ENCODE assay signal across 24 mouse cellular contexts in the genomic region with DNA sequence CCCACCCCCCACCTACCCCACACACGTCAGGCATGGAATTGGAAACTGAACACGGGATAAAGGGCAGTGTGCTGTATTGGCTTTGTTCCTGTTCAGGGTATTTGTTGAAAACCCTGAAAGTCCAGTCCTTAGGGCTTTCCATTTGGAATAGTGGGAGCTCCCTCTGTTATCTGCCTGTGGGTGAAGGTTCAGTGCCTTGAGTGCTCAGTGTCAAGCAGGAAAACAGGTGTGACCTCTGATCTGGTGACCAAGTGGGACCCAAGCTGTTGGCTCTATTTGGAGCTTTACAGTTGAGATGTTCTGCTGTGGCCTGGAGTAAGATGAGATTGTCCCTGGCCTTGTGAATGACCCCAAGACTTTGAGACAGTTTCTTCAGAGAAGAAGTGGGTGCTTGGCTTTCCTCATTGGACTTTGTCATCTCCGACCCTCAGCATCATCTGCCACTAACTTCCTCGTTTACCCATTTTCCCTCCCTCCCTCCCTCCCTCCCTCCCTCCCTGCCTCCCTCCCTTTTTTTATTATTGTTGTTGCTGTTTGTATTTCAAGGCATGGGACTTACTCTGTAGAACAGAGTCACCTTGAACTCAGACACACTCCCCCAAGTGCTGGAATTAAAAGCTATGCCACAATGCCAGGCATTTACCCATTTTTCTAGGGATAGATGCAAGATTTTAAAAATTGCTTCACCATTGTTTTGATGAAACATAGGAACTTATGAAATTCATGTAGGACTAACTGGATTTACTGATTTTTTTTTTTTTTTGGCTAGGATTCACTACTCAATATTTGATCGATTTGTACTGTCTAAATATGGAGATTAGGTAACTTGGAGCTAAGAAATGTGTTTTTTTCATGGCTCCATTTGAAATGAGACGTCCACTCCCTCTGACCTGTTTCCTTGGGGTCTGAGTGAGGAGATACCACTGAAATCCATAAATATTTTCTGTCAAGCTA. TPM values are rescaled to one million over a fixed set of nuclear protein-coding genes. Genes with fewer than 3 reads are reported as not detected.
DNase-seq lines count a peak whose midpoint lies in the region; ATAC-seq and TF ChIP-seq lines count a peak whose summit lies in the region.
"Had no signal": no experiment of that assay in that cellular context is flagged by ENCODE, and none has a peak within 500 bp of the region (broad histone marks: within the 10 kb centered on the region; RNA-seq: fewer than 3 reads in every experiment).

No protein-coding gene starts in this region.

- H3K27ac ChIP-seq in intestine, embryonic 16.5 days (ENCODE audit: low read length), result peak overlapping the region; percentile 51
- peak overlapping the region; percentile 74 for H3K27ac ChIP-seq in liver, postnatal 0 days (ENCODE audit: low read depth)
- no peak overlapping the region for H3K27ac ChIP-seq in stomach, postnatal 0 days (replicated peaks)
- H3K27ac ChIP-seq: embryonic facial prominence, embryonic 13.5 days; forebrain, embryonic 13.5 days; heart, embryonic 15.5 days; hindbrain, embryonic 13.5 days had no signal

- no peaks in the 10 kb centered on the region for H3K9me3 ChIP-seq in intestine, embryonic 16.5 days (ENCODE audit: control insufficient read depth, low read length)
- no peaks in the 10 kb centered on the region for H3K9me3 ChIP-seq in liver, postnatal 0 days (ENCODE audit: low read length)
- no peaks in the 10 kb centered on the region for H3K9me3 ChIP-seq in stomach, postnatal 0 days (ENCODE audit: control insufficient read depth, low read length)
- H3K9me3 ChIP-seq: embryonic facial prominence, embryonic 13.5 days; forebrain, embryonic 13.5 days; heart, embryonic 15.5 days; hindbrain, embryonic 13.5 days had no signal

- DNase-seq in heart, adult 11 months, result peak; percentile 57
- no peak for DNase-seq in heart, adult 9 months (ENCODE audit: low spot score in 2 of 2)
- DNase-seq in liver, postnatal 0 days, result peak; percentile 22
- DNase-seq in stomach, postnatal 0 days (ENCODE audit: low spot score), result no peak
- DNase-seq in cerebellum, adult 18-20 months, result no peak
- DNase-seq in frontal cortex, postnatal 14 days (ENCODE audit: low spot score in 2 of 2), result no peak
- DNase-seq: adrenal gland, postnatal 14 days; B cell, adult 2 months; cerebellum, adult 11-12 months; cerebellum, adult 9-11 months; cerebellum, postnatal 36 days; forebrain, postnatal 0 days; gastrocnemius, postnatal 36 days; heart, adult 18-20 months; heart, postnatal 14 days had no signal

- ATAC-seq in intestine, embryonic 16.5 days, result peak; percentile 80
- ATAC-seq in liver, postnatal 0 days, result peak; percentile 83
- peak; percentile 75 for ATAC-seq in stomach, postnatal 0 days (ENCODE audit: low FRiP score, low TSS enrichment)
- ATAC-seq: activated CD4-positive, CD25-positive, alpha-beta regulatory T cell, adult 4 months; CD4-positive, CD25-positive, alpha-beta regulatory T cell, adult 4 months; forebrain, embryonic 13.5 days; forebrain, postnatal 0 days; Patski had no signal

- peaks cover 11% of the 10 kb centered on the region; the same call in 1 of the 2 replicates for H3K36me3 ChIP-seq in intestine, embryonic 16.5 days (ENCODE audit: control insufficient read depth, insufficient read depth, low read length)
- H3K36me3 ChIP-seq in liver, postnatal 0 days (replicated peaks; ENCODE audit: insufficient read depth, low read length), result peaks cover 26% of the 10 kb centered on the region; the same call in 1 of the 2 replicates
- peaks cover 3% of the 10 kb centered on the region; the same call in 1 of the 2 replicates for H3K36me3 ChIP-seq in stomach, postnatal 0 days (ENCODE audit: control insufficient read depth, insufficient read depth, low read length)

- no peak for TF ChIP-seq EP300 in liver, postnatal 0 days (IDR thresholded peaks at IDR 0.05; ENCODE audit: low read depth)
- no peak for TF ChIP-seq EP300 in stomach, postnatal 0 days (optimal IDR thresholded peaks at IDR 0.05)

- no peak overlapping the region for H3K9ac ChIP-seq in intestine, embryonic 16.5 days (ENCODE audit: low read depth, low read length)
- H3K9ac ChIP-seq in liver, postnatal 0 days (replicated peaks), result no peak overlapping the region
- H3K9ac ChIP-seq in stomach, postnatal 0 days (ENCODE audit: low read length), result no peak overlapping the region
- H3K9ac ChIP-seq: embryonic facial prominence, embryonic 13.5 days; forebrain, embryonic 13.5 days; forebrain, postnatal 0 days; heart, embryonic 15.5 days; hindbrain, embryonic 13.5 days had no signal

- WGBS in intestine, embryonic 16.5 days, result 67% methylated on average over 6 of the region's 6 CpGs
- 56% methylated on average over 6 of the region's 6 CpGs for WGBS in liver, postnatal 0 days (ENCODE audit: insufficient replicate concordance)
- WGBS in stomach, postnatal 0 days, result 60% methylated on average over 6 of the region's 6 CpGs

- no peak overlapping the region for H3K4me3 ChIP-seq in intestine, embryonic 16.5 days (ENCODE audit: low read length)
- H3K4me3 ChIP-seq in liver, postnatal 0 days (ENCODE audit: low read depth, low read length), result no peak overlapping the region
- H3K4me3 ChIP-seq in stomach, postnatal 0 days (ENCODE audit: low read depth, low read length), result no peak overlapping the region
- H3K4me3 ChIP-seq: embryonic facial prominence, embryonic 13.5 days; forebrain, embryonic 13.5 days; heart, embryonic 15.5 days; hindbrain, embryonic 13.5 days had no signal

- H3K27me3 ChIP-seq in intestine, embryonic 16.5 days (replicated peaks; ENCODE audit: control insufficient read depth, insufficient read depth, low read length), result no peaks in the 10 kb centered on the region
- H3K27me3 ChIP-seq in liver, postnatal 0 days (ENCODE audit: insufficient read depth, low read length), result no peaks in the 10 kb centered on the region
- no peaks in the 10 kb centered on the region for H3K27me3 ChIP-seq in stomach, postnatal 0 days (ENCODE audit: control insufficient read depth, insufficient read depth, low read length)
- H3K27me3 ChIP-seq: embryonic facial prominence, embryonic 13.5 days; forebrain, embryonic 13.5 days; heart, embryonic 15.5 days; hindbrain, embryonic 13.5 days; Patski had no signal

- H3K4me2 ChIP-seq in intestine, embryonic 16.5 days (ENCODE audit: low read depth, low read length), result 0 out of 2 replicates have a peak overlapping the region, but pooled peaks have one; percentile 9
- H3K4me2 ChIP-seq in liver, postnatal 0 days (ENCODE audit: low read depth, low read length), result no peak overlapping the region
- no peak overlapping the region for H3K4me2 ChIP-seq in stomach, postnatal 0 days (replicated peaks; ENCODE audit: low read depth)
- H3K4me2 ChIP-seq: embryonic facial prominence, embryonic 13.5 days; forebrain, embryonic 13.5 days; heart, embryonic 11.5 days; heart, embryonic 15.5 days; hindbrain, embryonic 13.5 days had no signal

- no peaks in the 10 kb centered on the region for H3K4me1 ChIP-seq in intestine, embryonic 16.5 days (ENCODE audit: control insufficient read depth, insufficient read depth, low read length)
- H3K4me1 ChIP-seq in liver, postnatal 0 days (ENCODE audit: insufficient read depth), result peaks cover 12% of the 10 kb centered on the region; the same call in 1 of the 2 replicates
- no peaks in the 10 kb centered on the region for H3K4me1 ChIP-seq in stomach, postnatal 0 days (replicated peaks; ENCODE audit: control insufficient read depth, insufficient read depth)
- H3K4me1 ChIP-seq: embryonic facial prominence, embryonic 13.5 days; forebrain, embryonic 13.5 days; heart, embryonic 15.5 days; hindbrain, embryonic 13.5 days had no signal

- no peak for TF ChIP-seq CTCF in liver, postnatal 0 days (IDR thresholded peaks at IDR 0.05; ENCODE audit: low read depth)
- TF ChIP-seq CTCF in stomach, postnatal 0 days (IDR thresholded peaks at IDR 0.05; ENCODE audit: low read depth), result no peak

RNA-seq across cellular contexts. Expression of a gene that starts 22.0 kb away (rescaled TPM):
- polyA plus RNA-seq in intestine, embryonic 16.5 days (2015; fragmentation: Nextera tagmentation; extraction: Ambion mirVana), result not detected in 2 replicates
- not detected in 2 replicates for polyA plus RNA-seq in liver, postnatal 0 days (2015; fragmentation: Nextera tagmentation; extraction: Ambion mirVana)
- polyA plus RNA-seq in stomach, postnatal 0 days (2015; fragmentation: Nextera tagmentation; extraction: Ambion mirVana), result not detected in 2 replicates
- polyA plus RNA-seq: activated CD4-positive, CD25-positive, alpha-beta regulatory T cell, adult 4 months; CD4-positive, CD25-positive, alpha-beta regulatory T cell, adult 4 months; embryonic facial prominence, embryonic 13.5 days; forebrain, embryonic 13.5 days; forebrain, postnatal 0 days; heart, embryonic 11.5 days; heart, embryonic 15.5 days; hindbrain, embryonic 13.5 days; Patski had no signal

RNA-seq across cellular contexts. Expression of a gene that starts 22.8 kb away (rescaled TPM):
- polyA plus RNA-seq in intestine, embryonic 16.5 days (2015; fragmentation: Nextera tagmentation; extraction: Ambion mirVana), result 15.7 and 16.9 TPM in 2 replicates
- polyA plus RNA-seq in liver, postnatal 0 days (2015; fragmentation: Nextera tagmentation; extraction: Ambion mirVana), result 7.9 and 12.2 TPM in 2 replicates
- 14.4 and 17.0 TPM in 2 replicates for polyA plus RNA-seq in stomach, postnatal 0 days (2015; fragmentation: Nextera tagmentation; extraction: Ambion mirVana)

RNA-seq across cellular contexts. Expression of a gene that starts 26.3 kb away (rescaled TPM):
- polyA plus RNA-seq in intestine, embryonic 16.5 days (2015; fragmentation: Nextera tagmentation; extraction: Ambion mirVana), result 238 and 273 TPM in 2 replicates
- 50.4 and 50.7 TPM in 2 replicates for polyA plus RNA-seq in liver, postnatal 0 days (2015; fragmentation: Nextera tagmentation; extraction: Ambion mirVana)
- polyA plus RNA-seq in stomach, postnatal 0 days (2015; fragmentation: Nextera tagmentation; extraction: Ambion mirVana), result 80.1 and 91.1 TPM in 2 replicates

RNA-seq across cellular contexts. Expression of a gene that starts 40.9 kb away (rescaled TPM):
- polyA plus RNA-seq in intestine, embryonic 16.5 days (2015; fragmentation: Nextera tagmentation; extraction: Ambion mirVana), result 0.02 TPM in 1 of 2 replicates, not detected in the other
- 0.06 TPM in 1 of 2 replicates, not detected in the other for polyA plus RNA-seq in liver, postnatal 0 days (2015; fragmentation: Nextera tagmentation; extraction: Ambion mirVana)
- 0.12 and 0.15 TPM in 2 replicates for polyA plus RNA-seq in stomach, postnatal 0 days (2015; fragmentation: Nextera tagmentation; extraction: Ambion mirVana)
- polyA plus RNA-seq: activated CD4-positive, CD25-positive, alpha-beta regulatory T cell, adult 4 months; CD4-positive, CD25-positive, alpha-beta regulatory T cell, adult 4 months; forebrain, embryonic 13.5 days had no signal

Comparison
In these comparisons a context has a peak if more than half of its experiments do, and no peak if none do; other contexts are left out.
1. DNase-seq: peak in heart, adult 11 months (single experiment) and liver, postnatal 0 days (single experiment); none in heart, adult 9 months (0 of 2), stomach, postnatal 0 days (single experiment), cerebellum, adult 18-20 months (0 of 2) and frontal cortex, postnatal 14 days (0 of 2).
2. Peak in every context shown above with its lines, with median percentiles within 50 percentile points of each other: ATAC-seq.